Mouse (Mus musculus): Measurements from ENCODE around the gene Kalrn.
A peak's percentile ranks its signal among the peaks of the same experiment; 100 is the strongest.

Kalrn gene

GRCm38 (mm10) chr16:34421473-34421872 lies 151.9 kb downstream of the Kalrn start:
- DNase-seq (ENCODE audit: low spot score): peak; percentile 17

GRCm38 (mm10) chr16:34417966-34418365 lies 155.4 kb downstream of the Kalrn start:
- DNase-seq (ENCODE audit: low spot score): no peak

- DNase-seq (ENCODE audit: low spot score): no peak
These were observed 155.9 kb downstream of the Kalrn start for GRCm38 (mm10) chr16:34417383-34417782.

- DNase-seq (ENCODE audit: low spot score): no peak
These were observed 158.8 kb downstream of the Kalrn start for GRCm38 (mm10) chr16:34414581-34414980.

- DNase-seq (ENCODE audit: low spot score): peak; percentile 38
These were observed 159.4 kb downstream of the Kalrn start for GRCm38 (mm10) chr16:34413868-34414333.

- no peak for DNase-seq (ENCODE audit: low spot score)
These were observed 166.3 kb downstream of the Kalrn start for GRCm38 (mm10) chr16:34407036-34407435.

GRCm38 (mm10) chr16:34405094-34405493 lies 168.2 kb downstream of the Kalrn start:
- DNase-seq (ENCODE audit: low spot score): no peak

GRCm38 (mm10) chr16:34401216-34401615 lies 172.1 kb downstream of the Kalrn start:
- DNase-seq (ENCODE audit: low spot score): no peak

GRCm38 (mm10) chr16:34400102-34400728 lies 173.1 kb downstream of the Kalrn start:
- peak; percentile 68 for DNase-seq (ENCODE audit: low spot score)

- DNase-seq (ENCODE audit: low spot score): peak; percentile 26
These were observed 178.0 kb downstream of the Kalrn start for GRCm38 (mm10) chr16:34395221-34395811.

- peak; percentile 13 for DNase-seq (ENCODE audit: low spot score)
These were observed 183.6 kb downstream of the Kalrn start for GRCm38 (mm10) chr16:34389520-34390271.

- no peak for DNase-seq (ENCODE audit: low spot score)
These were observed 184.5 kb downstream of the Kalrn start for GRCm38 (mm10) chr16:34388871-34389270.

GRCm38 (mm10) chr16:34385065-34385464 lies 188.3 kb downstream of the Kalrn start:
- DNase-seq (ENCODE audit: low spot score): no peak

GRCm38 (mm10) chr16:34382992-34383391 lies 190.3 kb downstream of the Kalrn start:
- no peak for DNase-seq (ENCODE audit: low spot score)

GRCm38 (mm10) chr16:34376166-34376857 lies 197.0 kb downstream of the Kalrn start:
- no peak for DNase-seq (ENCODE audit: low spot score)

- DNase-seq (ENCODE audit: low spot score): no peak
These were observed 199.8 kb downstream of the Kalrn start for GRCm38 (mm10) chr16:34373519-34373918.

- no peak for DNase-seq (ENCODE audit: low spot score)
These were observed 201.1 kb downstream of the Kalrn start for GRCm38 (mm10) chr16:34372103-34372741.

- no peak for DNase-seq (ENCODE audit: low spot score)
These were observed 214.1 kb downstream of the Kalrn start for GRCm38 (mm10) chr16:34359206-34359605.

- DNase-seq (ENCODE audit: low spot score): no peak
These were observed 217.8 kb downstream of the Kalrn start for GRCm38 (mm10) chr16:34355547-34355946.

GRCm38 (mm10) chr16:34354042-34354441 lies 219.3 kb downstream of the Kalrn start:
- DNase-seq (ENCODE audit: low spot score): no peak

- DNase-seq (ENCODE audit: low spot score): no peak
These were observed 220.6 kb downstream of the Kalrn start for GRCm38 (mm10) chr16:34352747-34353146.

GRCm38 (mm10) chr16:34351575-34352150 lies 221.7 kb downstream of the Kalrn start:
- no peak for DNase-seq (ENCODE audit: low spot score)

All from ovary, postnatal 36 days (tissue).